Mouse (Mus musculus) G1E (cell line): Measurements from ENCODE around the gene Parp16.

Experiments
- CTCF ChIP-seq: IDR thresholded peaks from 2 replicates; pipeline ENCODE4 v1.5.1; 2012; ENCODE audit warnings: low read depth, low read length, inconsistent platforms, mixed read lengths
- GATA1 ChIP-seq: IDR thresholded peaks from 2 replicates; pipeline ENCODE4 v1.6.1; 2012; ENCODE audit warnings: borderline replicate concordance, low read length, inconsistent platforms, mixed read lengths

DNA sequence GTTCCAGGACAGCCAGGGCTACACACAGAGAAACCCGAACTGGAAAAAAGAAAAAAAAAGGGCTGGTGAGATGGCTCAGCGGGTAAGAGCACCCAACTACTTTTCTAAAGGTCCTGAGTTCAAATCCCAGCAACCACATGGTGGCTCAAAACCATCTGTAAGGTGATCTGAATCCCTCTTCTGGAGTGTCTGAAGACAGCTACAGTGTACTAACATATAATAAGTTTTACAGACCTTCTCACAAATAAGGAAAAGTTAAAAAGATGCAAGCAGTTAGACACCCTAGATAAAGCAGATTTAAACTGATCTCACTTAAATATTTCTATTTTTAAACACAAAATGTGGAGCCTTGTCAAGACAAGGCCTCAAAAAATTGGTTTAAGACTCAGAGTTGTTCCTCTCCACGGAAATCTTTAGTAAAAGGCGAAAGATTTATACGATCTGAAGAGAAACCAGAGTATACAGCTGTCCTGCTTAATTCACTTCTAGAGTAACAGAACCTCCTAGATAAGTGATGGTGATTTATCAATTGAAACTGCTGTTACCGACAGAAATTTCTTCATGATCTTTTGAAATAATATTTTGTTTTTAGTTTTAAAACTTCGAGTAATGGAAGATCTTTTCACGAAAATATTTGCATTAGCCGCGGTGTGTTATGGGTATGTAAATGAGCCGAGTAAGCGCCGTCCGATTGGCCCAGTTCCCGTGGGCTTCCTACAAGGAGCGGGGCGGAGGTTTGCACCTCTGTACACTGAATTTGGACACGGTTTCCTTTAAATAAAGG lies 6.4 kb downstream of the Parp16 start:
- TF ChIP-seq CTCF (no peak), GATA1 (no peak)
